Comparison of ENCODE assay signal across 8 mouse cellular contexts in genomic region chr4:116017902-116018746, GRCm38 (mm10). TPM values are rescaled to one million over a fixed set of nuclear protein-coding genes. Genes with fewer than 3 reads are reported as not detected.
A peak's percentile ranks its signal among the peaks of the same experiment; 100 is the strongest.
DNase-seq lines count a peak whose midpoint lies in the region; ATAC-seq and TF ChIP-seq lines count a peak whose summit lies in the region.

TSS of gene Faah (minus strand) at chr4:116017926.

- ATAC-seq in embryonic facial prominence, embryonic 14.5 days (ENCODE audit: low read depth), result peak; percentile 41

- no peaks in the 10 kb centered on the region for H3K36me3 ChIP-seq in heart, adult 2 months (ENCODE audit: control insufficient read depth, insufficient read depth, low read length)
- no peaks in the 10 kb centered on the region for H3K36me3 ChIP-seq in C2C12 (ENCODE audit: control insufficient read depth, insufficient read depth)
- no peaks in the 10 kb centered on the region for H3K36me3 ChIP-seq in embryonic facial prominence, embryonic 14.5 days (ENCODE audit: control insufficient read depth, insufficient read depth, low read length)

- H3K27me3 ChIP-seq in heart, adult 2 months (ENCODE audit: control insufficient read depth, insufficient read depth, low read length), result peaks cover 5% of the 10 kb centered on the region
- H3K27me3 ChIP-seq in C2C12 (ENCODE audit: control insufficient read depth, insufficient read depth, insufficient read length), result peaks cover 49% of the 10 kb centered on the region
- peaks cover 62% of the 10 kb centered on the region for H3K27me3 ChIP-seq in embryonic facial prominence, embryonic 14.5 days (replicated peaks; ENCODE audit: control insufficient read depth, insufficient read depth, low read length)

- H3K4me1 ChIP-seq in heart, adult 2 months (ENCODE audit: control insufficient read depth, insufficient read depth, low read length), result no peaks in the 10 kb centered on the region
- no peaks in the 10 kb centered on the region for H3K4me1 ChIP-seq in embryonic facial prominence, embryonic 14.5 days (ENCODE audit: control insufficient read depth, insufficient read depth, low read length)

- H3K4me2 ChIP-seq in embryonic facial prominence, embryonic 14.5 days (ENCODE audit: low read depth, low read length), result peak within 1 kb of the TSS; percentile 100

- TF ChIP-seq CTCF in heart, adult 2 months (IDR thresholded peaks at IDR 0.05), result no peak
- no peak for TF ChIP-seq CTCF in C2C12 (IDR thresholded peaks at IDR 0.05; ENCODE audit: control insufficient read depth, insufficient read depth, insufficient read length)

- H3K79me2 ChIP-seq in heart, adult 2 months (replicated peaks; ENCODE audit: control insufficient read depth, insufficient read depth, low read length), result no peaks in the 10 kb centered on the region
- no peaks in the 10 kb centered on the region for H3K79me2 ChIP-seq in C2C12 (ENCODE audit: control insufficient read depth, insufficient read depth)

- peak within 1 kb of the TSS; percentile 67 for H3K9ac ChIP-seq in heart, adult 2 months (ENCODE audit: low read depth, low read length)
- H3K9ac ChIP-seq in embryonic facial prominence, embryonic 14.5 days (ENCODE audit: low read depth, low read length), result peak within 1 kb of the TSS; percentile 61

- H3K9me3 ChIP-seq in embryonic facial prominence, embryonic 14.5 days (ENCODE audit: control insufficient read depth, low read length), result no peaks in the 10 kb centered on the region

- WGBS in heart, adult 2 months, result 18% methylated on average over 18 of the region's 18 CpGs
- WGBS in embryonic facial prominence, embryonic 14.5 days, result 13% methylated on average over 11 of the region's 18 CpGs

- peak within 1 kb of the TSS; percentile 61 for H3K4me3 ChIP-seq in heart, adult 2 months
- H3K4me3 ChIP-seq in C2C12 (ENCODE audit: insufficient read depth, poor library complexity, severe bottlenecking), result peak within 1 kb of the TSS; percentile 6
- peak within 1 kb of the TSS; percentile 62 for H3K4me3 ChIP-seq in embryonic facial prominence, embryonic 14.5 days (ENCODE audit: low read depth, low read length)

- no peak within 1 kb of the TSS for H3K27ac ChIP-seq in heart, adult 2 months
- H3K27ac ChIP-seq in embryonic facial prominence, embryonic 14.5 days (replicated peaks; ENCODE audit: low read depth, low read length), result no peak within 1 kb of the TSS

- intact Hi-C loops in heart, adult 2 months (cut with DNase I), result no loop called here

- H3K79me3 ChIP-seq in C2C12 (ENCODE audit: low read depth), result no peaks in the 10 kb centered on the region

- peak within 1 kb of the TSS; percentile 76 for H3ac ChIP-seq in C2C12 (ENCODE audit: control insufficient read depth, insufficient read length, low read depth)

- TF ChIP-seq EP300 in heart, adult 2 months (IDR thresholded peaks at IDR 0.05; ENCODE audit: insufficient read depth, low read depth, low read length), result no peak

- no peak for TF ChIP-seq POLR2A in heart, adult 2 months (IDR thresholded peaks at IDR 0.05; ENCODE audit: insufficient read depth, low read depth, low read length)

- DNase-seq in heart, adult 2 months, result no peak
- no peak for DNase-seq in heart, adult 9 months (ENCODE audit: low spot score in 2 of 2)
- no peak for DNase-seq in embryonic facial prominence, embryonic 14.5 days (ENCODE audit: low spot score)
- DNase-seq in left cerebral cortex, adult 8-10 months (ENCODE audit: low spot score in 2 of 2), result no peak
- peak; percentile 74 for DNase-seq in naive thymus-derived CD4-positive, alpha-beta T cell, adult 2 months (ENCODE audit: low read depth)
- DNase-seq in spleen, postnatal 4 days (ENCODE audit: low spot score in 2 of 2), result no peak
- DNase-seq in gastrocnemius, postnatal 25 days, result no peak

TF ChIP-seq in C2C12, 6 proteins besides CTCF, POLR2A, EP300 and RAD21:
- no peak for TF ChIP-seq MAX (IDR thresholded peaks at IDR 0.05)
- no peak for TF ChIP-seq USF1 (IDR thresholded peaks at IDR 0.05; ENCODE audit: low read depth)
- no peak for TF ChIP-seq CEBPB (IDR thresholded peaks at IDR 0.05; ENCODE audit: low read depth)
- no peak for TF ChIP-seq FOSL1 (IDR thresholded peaks at IDR 0.05; ENCODE audit: insufficient read depth, low read length, poor library complexity, severe bottlenecking)
- TF ChIP-seq MYOD1 (IDR thresholded peaks at IDR 0.05; ENCODE audit: control insufficient read depth, insufficient read length, low read depth), result no peak
- no peak for TF ChIP-seq MYOG (IDR thresholded peaks at IDR 0.05; ENCODE audit: control insufficient read depth, extremely low read depth, insufficient read length)

RNA-seq across cellular contexts. Expression of gene Faah, which starts in this region (rescaled TPM):
- total RNA-seq in heart, adult 2 months (2021), result under 1 TPM; 0.14 to 0.23 TPM
- 0.53 and 1.4 TPM in 2 replicates for polyA plus RNA-seq in heart, adult 2 months (2012; rRNA removed)
- polyA plus RNA-seq in C2C12 (2012; fragmentation: generic; extraction: Trizol), result 0.06 TPM
- 3.8 and 4.5 TPM in 2 replicates for polyA plus RNA-seq in embryonic facial prominence, embryonic 14.5 days (2014; fragmentation: Nextera tagmentation; extraction: Ambion mirVana)
- 10 to 100 TPM; 77.3 to 81.9 (median 80.2) TPM for total RNA-seq in left cerebral cortex, adult 8-10 months (2022)
- total RNA-seq in gastrocnemius, postnatal 25 days (2021), result under 1 TPM; 0.35 to 0.46 TPM

Comparison
In these comparisons a context has a peak if more than half of its experiments do, and no peak if none do; other contexts are left out.
1. RNA of gene Faah (total RNA-seq): 77.3 to 81.9 TPM in left cerebral cortex, adult 8-10 months; 0.35 to 0.46 TPM in gastrocnemius, postnatal 25 days and 0.14 to 0.23 TPM in heart, adult 2 months; every median in the first group is over 10 times any median in the second.
2. H3K4me3 ChIP-seq: peak in every context shown above with its lines; median percentile 62 in embryonic facial prominence, embryonic 14.5 days; 61 in heart, adult 2 months; 6 in C2C12.